Mouse (Mus musculus): ENCODE measurements at regions not wholly inside any gene's neighbourhood (a gene's known extent, or its start where the extent isn't known, plus 50 kb on each side); places are given as distances from the start of the nearest gene placed in this dataset.
A peak's percentile ranks its signal among the peaks of the same experiment; 100 is the strongest.

GRCm38 (mm10) chr10:100152821-100153220 lies 137.4 kb downstream of the Kitl start:
- no peak for DNase-seq (ENCODE audit: low spot score)

GRCm38 (mm10) chr10:100153311-100153710 lies 137.9 kb downstream of the Kitl start:
- DNase-seq (ENCODE audit: low spot score): no peak

GRCm38 (mm10) chr10:100155566-100155965 lies 140.1 kb downstream of the Kitl start:
- DNase-seq (ENCODE audit: low spot score): no peak

GRCm38 (mm10) chr10:100159843-100160531 lies 144.6 kb downstream of the Kitl start:
- no peak for DNase-seq (ENCODE audit: low spot score)

- no peak for DNase-seq (ENCODE audit: low spot score)
Observed at GRCm38 (mm10) chr10:100160532-100160852, 145.1 kb downstream of the Kitl start.

- DNase-seq (ENCODE audit: low spot score): peak; percentile 19
Observed at GRCm38 (mm10) chr10:100161117-100161516, 145.7 kb downstream of the Kitl start.

- no peak for DNase-seq (ENCODE audit: low spot score)
Observed at GRCm38 (mm10) chr10:100164526-100164925, 149.1 kb downstream of the Kitl start.

- DNase-seq (ENCODE audit: low spot score): no peak
Observed at GRCm38 (mm10) chr10:100170836-100171235, 155.4 kb downstream of the Kitl start.

GRCm38 (mm10) chr10:100197673-100198072 lies 137.8 kb upstream of the Gm4301 start:
- no peak for DNase-seq (ENCODE audit: low spot score)

GRCm38 (mm10) chr10:100199090-100199690 lies 136.3 kb upstream of the Gm4301 start:
- no peak for DNase-seq (ENCODE audit: low spot score)

- no peak for DNase-seq (ENCODE audit: low spot score)
Observed at GRCm38 (mm10) chr10:100200431-100200830, 135.0 kb upstream of the Gm4301 start.

GRCm38 (mm10) chr10:100206617-100207530 lies 128.6 kb upstream of the Gm4301 start:
- DNase-seq (ENCODE audit: low spot score): no peak

- no peak for DNase-seq (ENCODE audit: low spot score)
Observed at GRCm38 (mm10) chr10:100210684-100211083, 124.8 kb upstream of the Gm4301 start.

- DNase-seq (ENCODE audit: low spot score): no peak
Observed at GRCm38 (mm10) chr10:100224459-100225097, 110.9 kb upstream of the Gm4301 start.

- no peak for DNase-seq (ENCODE audit: low spot score)
Observed at GRCm38 (mm10) chr10:100259235-100259900, 76.1 kb upstream of the Gm4301 start.

GRCm38 (mm10) chr10:100263447-100263846 lies 72.0 kb upstream of the Gm4301 start:
- DNase-seq (ENCODE audit: low spot score): no peak

GRCm38 (mm10) chr10:100264066-100264465 lies 71.4 kb upstream of the Gm4301 start:
- DNase-seq (ENCODE audit: low spot score): no peak

- DNase-seq (ENCODE audit: low spot score): no peak
Observed at GRCm38 (mm10) chr10:100282471-100282870, 53.0 kb upstream of the Gm4301 start.
